Mouse (Mus musculus): ENCODE results near the gene Fut8. TPM values are rescaled to one million over a fixed set of nuclear protein-coding genes. Genes with fewer than 3 reads are reported as not detected.
"Not testable (repeated sequence)": the region's sequence is repeated elsewhere in the genome, so short reads cannot be mapped to it uniquely, and the experiment has no call there.

The Fut8 gene
- total RNA-seq, 2 experiments from 2014 or later = 12.2 to 14.5 TPM

- no peak for DNase-seq
These were observed 262.6 kb downstream of the Fut8 start for GRCm38 (mm10) chr12:77500439-77501055.

GRCm38 (mm10) chr12:77501466-77502240, 263.7 kb downstream of the Fut8 start:
- no peak for DNase-seq

DNA sequence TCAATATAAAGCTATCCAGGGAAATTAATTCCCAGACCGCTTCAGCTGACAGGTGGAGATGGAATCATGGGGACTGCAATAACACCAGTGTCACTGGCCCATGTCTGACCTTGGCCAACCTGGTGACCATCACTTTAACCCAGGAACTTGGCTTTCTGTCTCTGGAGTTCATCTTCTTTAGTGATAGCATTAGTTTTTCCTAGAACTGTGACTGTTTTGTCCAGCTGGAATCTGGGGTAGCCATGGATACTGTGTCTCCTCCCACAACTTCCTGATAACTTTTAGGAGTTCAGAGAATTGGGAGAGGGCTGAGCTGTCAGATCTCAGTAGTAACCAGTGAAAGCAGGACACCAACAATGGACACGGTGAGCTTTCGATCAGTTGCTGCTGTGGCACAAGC, 264.3 kb downstream of the Fut8 start:
- no peak for DNase-seq

- DNase-seq = no peak
These were observed 267.5 kb downstream of the Fut8 start for GRCm38 (mm10) chr12:77505431-77505830.

DNA sequence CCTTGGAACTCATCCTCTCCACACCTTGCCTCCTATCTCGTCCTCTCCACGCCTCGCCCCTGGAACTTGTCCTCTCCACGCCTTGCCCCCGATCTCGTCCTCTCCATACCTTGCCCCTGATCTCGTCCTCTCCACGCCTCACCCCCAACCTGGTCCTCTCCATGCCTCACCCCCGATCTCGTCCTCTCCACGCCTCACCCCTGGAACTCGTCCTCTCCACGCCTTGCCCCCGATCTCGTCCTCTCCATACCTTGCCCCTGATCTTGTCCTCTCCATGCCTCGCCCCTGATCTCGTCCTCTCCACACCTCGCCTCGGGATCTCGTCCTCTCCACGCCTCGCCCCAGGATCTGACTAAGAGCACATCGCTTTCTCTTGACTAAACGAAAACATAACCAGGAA, 269.8 kb downstream of the Fut8 start:
- DNase-seq = no peak

DNA sequence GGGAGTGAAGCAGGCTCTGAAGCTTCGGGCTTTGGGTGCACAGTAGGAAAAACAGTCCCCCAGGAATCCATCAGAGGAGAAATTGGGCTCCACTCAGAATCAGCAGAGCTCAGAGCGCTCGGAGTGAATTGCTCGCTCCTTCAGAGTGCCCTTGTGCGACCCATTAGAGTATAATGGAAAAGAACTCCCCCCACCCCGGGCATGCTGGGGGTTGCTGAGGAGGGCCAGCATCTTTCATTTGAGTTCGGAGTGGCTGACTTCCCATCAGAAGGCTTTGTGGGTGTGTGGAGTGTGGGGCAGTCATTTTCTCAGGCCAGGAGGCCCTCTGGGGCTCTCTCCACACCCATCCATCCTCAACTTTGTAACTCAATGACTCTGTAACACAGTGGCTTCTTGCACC, 272.8 kb downstream of the Fut8 start:
- DNase-seq = no peak

DNA sequence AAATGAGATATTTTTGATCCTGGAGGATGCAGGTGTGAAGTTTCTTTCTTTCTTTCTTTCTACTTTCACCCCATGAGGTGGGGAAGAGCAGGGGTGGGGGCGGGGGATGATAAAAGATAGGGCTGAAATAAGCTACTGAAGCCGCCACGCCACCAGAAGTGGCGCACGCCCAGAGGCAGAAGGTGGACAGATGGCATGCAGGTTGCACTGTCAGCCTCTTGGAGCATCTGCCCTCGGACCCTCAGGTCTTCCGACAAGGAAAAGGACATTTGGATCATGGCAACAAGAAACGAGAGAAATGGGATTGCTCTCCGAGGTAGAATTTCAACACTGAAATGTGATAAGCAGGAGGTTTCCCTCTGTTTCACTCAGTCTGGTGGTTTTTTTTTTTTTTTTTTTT, 273.3 kb downstream of the Fut8 start:
- DNase-seq = no peak

- DNase-seq = no peak
These were observed 273.7 kb downstream of the Fut8 start for GRCm38 (mm10) chr12:77511631-77512030.

- no peak for DNase-seq
These were observed 278.9 kb downstream of the Fut8 start for GRCm38 (mm10) chr12:77516805-77517204.

DNA sequence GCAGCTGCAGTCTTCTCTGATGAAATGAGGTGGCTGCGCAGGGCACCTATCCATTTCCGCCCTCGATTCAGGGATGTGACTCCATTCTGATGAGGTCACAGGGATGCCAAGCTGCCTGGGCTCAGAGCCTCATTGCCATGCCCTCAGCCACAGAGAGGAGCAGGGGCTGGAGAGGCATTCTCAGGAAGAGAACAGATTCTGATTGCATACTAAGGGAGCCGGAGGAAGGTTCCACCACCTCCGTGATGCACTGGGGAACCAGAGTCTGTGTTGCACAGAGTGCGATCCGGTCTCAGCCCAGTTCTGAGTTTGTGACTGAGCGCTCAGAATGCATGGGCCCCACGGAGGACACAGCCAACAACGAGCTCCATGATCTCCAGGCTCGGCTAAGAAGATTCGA, 279.8 kb downstream of the Fut8 start:
- DNase-seq = no peak

DNA sequence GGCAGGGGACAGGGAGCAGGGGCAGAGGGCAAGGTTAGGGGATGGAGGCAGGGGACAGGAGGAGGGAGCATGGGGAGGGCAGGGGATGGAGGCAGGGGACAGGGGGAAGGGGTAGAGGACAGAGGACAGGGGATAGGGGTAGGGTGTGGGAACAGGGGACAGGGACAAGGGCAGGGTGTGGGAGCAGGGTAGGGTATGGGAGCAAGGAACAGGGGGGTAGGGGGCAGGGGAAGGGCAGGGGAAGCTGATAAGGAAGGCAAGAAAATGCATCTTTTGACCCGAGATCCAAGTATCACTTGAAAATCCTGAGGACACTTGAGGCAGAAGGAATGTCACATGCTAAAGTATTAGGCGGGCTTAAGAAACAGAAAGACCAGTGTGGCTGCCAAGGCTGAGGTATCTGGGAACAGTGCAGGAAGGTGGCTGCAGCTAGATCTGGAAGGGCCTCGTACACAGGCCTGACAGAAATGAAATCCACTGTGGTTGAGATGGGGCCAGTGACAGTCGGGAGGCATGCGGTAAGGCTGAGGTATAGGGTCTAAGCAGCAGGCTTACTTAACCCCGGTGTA, 281.7 kb downstream of the Fut8 start:
- no peak for DNase-seq

- DNase-seq = not testable (repeated sequence)
These were observed 286.1 kb downstream of the Fut8 start for GRCm38 (mm10) chr12:77524014-77524413.
